Mouse (Mus musculus): Measurements from ENCODE around the gene Cldn7. TPM values are rescaled to one million over a fixed set of nuclear protein-coding genes. Genes with fewer than 3 reads are reported as not detected.

The Cldn7 gene
- polyA plus RNA-seq, 1 experiment from 2014 or later = not detected

GRCm38 (mm10) chr11:69981141-69981762 is 16.7 kb downstream of the Cldn7 start, which contains the start of gene Ctdnep1:
Ctdnep1 (plus strand) TSS chr11:69981156.
- Histone ChIP-seq H3K27ac (peak within 1 kb of the TSS; percentile 70), H3K36me3 (ENCODE audit: inconsistent target) (peaks cover 31% of the 10 kb centered on the region), H3K4me3 (ENCODE audit: inconsistent target) (peak within 1 kb of the TSS; percentile 97), H3K79me2 (ENCODE audit: inconsistent target) (peaks cover 68% of the 10 kb centered on the region)
- 0% methylated on average over 41 of the region's 43 CpGs for WGBS (ENCODE audit: missing documents)

DNA sequence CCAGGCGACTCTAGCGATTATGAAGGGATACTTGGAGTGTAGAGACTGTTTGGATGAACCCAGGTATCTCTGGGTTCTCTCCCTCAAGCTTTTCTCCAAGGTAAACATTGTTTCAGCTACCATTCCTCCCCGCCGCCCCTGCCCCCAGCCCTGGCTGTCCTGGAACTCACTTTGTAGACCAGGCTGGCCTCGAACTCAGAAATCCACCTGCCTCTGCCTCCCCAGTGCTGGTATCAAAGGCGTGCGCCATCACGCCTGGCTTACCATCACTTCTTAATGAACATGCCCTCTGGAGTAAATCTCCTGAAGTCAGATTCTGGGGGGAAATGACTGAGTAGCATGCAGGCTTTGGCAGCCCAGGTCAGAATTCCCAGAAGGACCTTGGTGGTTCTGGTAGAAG is 17.6 kb downstream of the Cldn7 start, which contains the start of gene Elp5:
Gene Elp5 (minus strand): TSS at position 293 of the 400 bp plus-strand sequence.
- H3K27ac ChIP-seq = peak within 1 kb of the TSS; percentile 48
- peaks cover 76% of the 10 kb centered on the region for H3K79me2 ChIP-seq (ENCODE audit: inconsistent target)
- 65% methylated on average over 8 of the region's 8 CpGs for WGBS (ENCODE audit: missing documents)
- H3K36me3 ChIP-seq (ENCODE audit: inconsistent target) = peaks cover 36% of the 10 kb centered on the region
- H3K4me3 ChIP-seq (ENCODE audit: inconsistent target) = peak within 1 kb of the TSS; percentile 97

DNA sequence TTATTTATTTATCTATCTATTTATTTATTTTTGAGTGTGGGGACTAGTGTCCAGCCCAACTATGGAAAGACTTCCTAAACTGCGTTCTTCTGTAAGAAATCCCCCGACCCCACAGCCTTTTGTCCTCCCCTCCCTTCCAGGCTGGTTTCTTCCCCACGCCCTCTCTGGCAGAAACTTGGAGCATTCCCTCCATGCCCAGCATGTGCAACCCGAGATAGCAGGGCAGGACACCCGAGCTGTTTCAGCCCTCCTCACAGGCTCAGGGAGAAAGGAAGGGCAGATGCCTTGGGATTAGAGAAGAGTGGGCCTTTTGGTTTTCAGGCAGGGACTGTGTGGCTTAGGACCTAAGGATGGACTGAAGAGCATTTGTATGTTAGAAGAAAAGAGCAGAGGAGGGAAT is 18.3 kb downstream of the Cldn7 start:
- 78% methylated on average over 5 of the region's 5 CpGs for WGBS (ENCODE audit: missing documents)
- Histone ChIP-seq H3K79me2 (ENCODE audit: inconsistent target) (peaks cover 81% of the 10 kb centered on the region), H3K4me3 (ENCODE audit: inconsistent target) (no peak overlapping the region), H3K27ac (no peak overlapping the region), H3K36me3 (ENCODE audit: inconsistent target) (peaks cover 39% of the 10 kb centered on the region)

DNA sequence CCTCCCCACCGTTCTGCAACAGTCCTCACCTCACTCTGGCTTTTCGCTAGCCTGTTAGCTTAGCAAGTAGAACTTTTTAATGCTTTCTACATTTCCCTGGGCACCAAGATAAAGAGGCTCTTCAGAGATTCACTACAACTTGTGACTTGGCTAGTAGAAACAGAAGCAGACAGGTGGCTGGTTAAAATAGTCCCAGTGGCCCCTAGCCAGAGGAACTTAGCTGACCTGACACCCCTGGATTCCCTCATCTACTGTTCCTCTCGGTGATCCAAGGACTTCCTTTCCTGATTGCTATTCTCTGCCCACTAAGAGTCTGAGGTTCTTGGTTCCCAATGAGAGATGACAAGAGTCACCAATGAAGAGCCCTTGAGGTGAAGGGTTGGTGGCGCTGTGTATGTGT is 18.8 kb downstream of the Cldn7 start:
- H3K27ac ChIP-seq = no peak overlapping the region
- H3K36me3 ChIP-seq (ENCODE audit: inconsistent target) = peaks cover 43% of the 10 kb centered on the region
- no peak overlapping the region for H3K4me3 ChIP-seq (ENCODE audit: inconsistent target)
- peaks cover 82% of the 10 kb centered on the region for H3K79me2 ChIP-seq (ENCODE audit: inconsistent target)
- WGBS (ENCODE audit: missing documents) = 90% methylated on average over 4 of the region's 4 CpGs

DNA sequence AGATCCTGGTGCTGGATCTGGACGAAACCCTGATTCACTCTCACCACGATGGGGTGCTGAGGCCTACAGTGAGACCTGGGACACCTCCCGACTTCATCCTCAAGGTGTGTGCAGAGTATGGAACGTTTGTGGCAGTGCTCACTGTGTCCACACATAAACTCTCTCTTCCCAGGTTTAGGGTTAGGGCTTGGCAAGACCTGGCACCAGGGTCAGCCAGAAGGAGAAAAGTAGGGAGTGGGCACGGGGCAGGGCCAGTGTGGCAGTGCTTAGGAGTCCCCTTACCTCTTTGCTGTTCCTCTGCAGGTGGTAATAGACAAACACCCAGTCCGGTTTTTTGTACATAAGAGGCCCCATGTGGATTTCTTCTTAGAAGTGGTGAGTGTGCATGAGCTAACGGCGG is 19.9 kb downstream of the Cldn7 start:
- peaks cover 76% of the 10 kb centered on the region for H3K79me2 ChIP-seq (ENCODE audit: inconsistent target)
- H3K36me3 ChIP-seq (ENCODE audit: inconsistent target) = peaks cover 50% of the 10 kb centered on the region
- no peak overlapping the region for H3K4me3 ChIP-seq (ENCODE audit: inconsistent target)
- 95% methylated on average over 8 of the region's 8 CpGs for WGBS (ENCODE audit: missing documents)
- H3K27ac ChIP-seq = no peak overlapping the region

DNA sequence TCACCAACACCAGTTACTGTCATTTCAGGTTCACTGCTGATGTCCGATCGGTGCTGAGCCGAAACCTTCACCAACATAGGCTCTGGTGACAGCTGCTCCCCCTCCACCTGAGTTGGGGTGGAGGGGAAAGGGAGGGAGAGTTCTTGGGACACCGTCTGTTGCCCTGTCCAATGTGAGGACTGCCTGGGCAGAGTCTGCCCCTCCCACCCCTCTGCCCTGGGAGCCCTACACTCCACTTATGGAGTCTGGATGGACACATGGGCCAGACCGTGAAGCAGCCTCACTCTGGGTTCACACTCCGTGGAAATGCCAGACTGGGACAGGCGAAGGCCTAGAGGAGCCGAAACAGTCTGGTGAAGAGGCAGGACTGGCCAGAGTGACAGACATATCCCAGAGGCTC is 25.4 kb downstream of the Cldn7 start:
- H3K4me3 ChIP-seq (ENCODE audit: inconsistent target) = no peak overlapping the region

DNA sequence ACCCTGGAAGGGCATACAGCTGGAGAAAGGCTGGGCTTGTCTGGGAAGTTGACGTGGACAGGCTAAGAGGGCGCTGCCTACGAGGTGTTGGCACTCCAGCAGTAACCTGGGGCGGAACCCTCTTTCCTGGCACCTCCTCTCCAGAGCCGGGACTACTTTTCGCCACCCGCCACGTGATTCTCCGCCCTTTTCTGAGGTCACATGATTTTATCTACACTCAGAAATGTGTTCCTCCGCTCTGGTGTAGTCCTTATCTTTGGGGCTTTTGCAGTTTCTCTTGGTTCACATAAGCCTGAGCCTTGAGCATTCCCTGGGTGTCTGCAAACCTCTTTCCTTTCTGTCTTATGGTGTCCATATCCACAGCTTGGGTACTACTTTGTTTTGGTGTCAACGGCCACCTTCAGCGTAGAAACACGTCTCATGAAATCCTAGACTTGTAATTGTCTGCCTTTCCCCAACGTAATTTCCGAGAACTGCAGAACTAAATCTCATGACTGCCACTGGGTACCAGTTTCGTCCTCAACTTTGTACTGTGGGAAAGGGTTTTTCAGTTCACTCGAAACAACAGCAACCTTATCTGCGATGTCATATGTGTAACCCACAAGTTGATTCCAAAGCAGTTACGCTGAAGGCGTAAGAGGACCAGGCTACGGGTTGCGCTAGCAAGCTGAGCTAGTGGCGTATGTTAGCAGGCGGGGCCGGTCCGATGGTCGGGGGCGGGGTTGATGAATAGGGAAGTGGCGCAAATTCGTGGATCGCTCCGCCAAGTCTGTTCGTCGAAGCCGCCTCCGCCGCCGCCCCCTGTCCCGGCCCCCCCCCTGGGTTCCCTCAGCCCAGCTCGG is 26.5 kb downstream of the Cldn7 start, which contains the start of gene Gabarap:
Gene Gabarap (plus strand): TSS at position 294 of the 842 bp plus-strand sequence.
- peak within 1 kb of the TSS; percentile 99 for H3K27ac ChIP-seq
- peaks cover 63% of the 10 kb centered on the region for H3K79me2 ChIP-seq (ENCODE audit: inconsistent target)
- H3K36me3 ChIP-seq (ENCODE audit: inconsistent target) = peaks cover 52% of the 10 kb centered on the region
- H3K4me3 ChIP-seq (ENCODE audit: inconsistent target) = peak within 1 kb of the TSS; percentile 97
- WGBS (ENCODE audit: missing documents) = 2% methylated on average over 38 of the region's 40 CpGs

More for the DNA sequence above, 25.4 kb downstream of the Cldn7 start:
- Histone ChIP-seq H3K79me2 (ENCODE audit: inconsistent target) (peaks cover 65% of the 10 kb centered on the region), H3K27ac (0 out of 2 replicates have a peak overlapping the region, but pooled peaks have one; percentile 5), H3K36me3 (ENCODE audit: inconsistent target) (peaks cover 60% of the 10 kb centered on the region)
- WGBS (ENCODE audit: missing documents) = 98% methylated on average over 8 of the region's 8 CpGs

DNA sequence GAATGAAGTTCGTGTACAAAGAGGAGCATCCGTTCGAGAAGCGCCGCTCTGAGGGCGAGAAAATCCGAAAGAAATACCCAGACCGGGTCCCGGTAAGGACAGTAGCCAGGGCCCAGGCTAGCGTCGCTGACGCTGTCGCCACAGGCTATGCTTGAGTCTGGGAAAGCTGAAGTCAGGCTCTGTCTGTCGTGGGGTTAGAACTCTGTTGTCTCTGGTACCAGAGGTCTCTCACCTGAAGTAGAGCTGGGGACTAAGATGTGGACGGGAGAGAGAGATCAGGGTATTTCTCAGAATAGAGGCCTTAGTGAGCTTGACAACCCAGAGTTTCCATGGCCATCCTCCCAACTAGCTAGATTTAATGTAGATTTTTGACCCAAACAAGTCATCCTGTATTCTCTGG is 27.1 kb downstream of the Cldn7 start:
- H3K79me2 ChIP-seq (ENCODE audit: inconsistent target) = peaks cover 62% of the 10 kb centered on the region
- H3K4me3 ChIP-seq (ENCODE audit: inconsistent target) = peak overlapping the region; percentile 97
- WGBS (ENCODE audit: missing documents) = 1% methylated on average over 15 of the region's 15 CpGs
- H3K27ac ChIP-seq = peak overlapping the region; percentile 99
- H3K36me3 ChIP-seq (ENCODE audit: inconsistent target) = peaks cover 46% of the 10 kb centered on the region

GRCm38 (mm10) chr11:69992396-69992795 is 27.8 kb downstream of the Cldn7 start:
- H3K36me3 ChIP-seq (ENCODE audit: inconsistent target) = peaks cover 39% of the 10 kb centered on the region
- WGBS (ENCODE audit: missing documents) = 85% methylated on average over 10 of the region's 10 CpGs
- H3K27ac ChIP-seq = peak overlapping the region; percentile 99
- peaks cover 57% of the 10 kb centered on the region for H3K79me2 ChIP-seq (ENCODE audit: inconsistent target)
- peak overlapping the region; percentile 97 for H3K4me3 ChIP-seq (ENCODE audit: inconsistent target)

GRCm38 (mm10) chr11:69992932-69993331 is 28.4 kb downstream of the Cldn7 start:
- Histone ChIP-seq H3K27ac (0 out of 2 replicates have a peak overlapping the region, but pooled peaks have one; percentile 99), H3K79me2 (ENCODE audit: inconsistent target) (peaks cover 52% of the 10 kb centered on the region), H3K36me3 (ENCODE audit: inconsistent target) (peaks cover 34% of the 10 kb centered on the region), H3K4me3 (ENCODE audit: inconsistent target) (peak overlapping the region; percentile 97)
- WGBS (ENCODE audit: missing documents) = 93% methylated on average over 3 of the region's 3 CpGs

- 84% methylated on average over 11 of the region's 11 CpGs for WGBS (ENCODE audit: missing documents)
- no peak overlapping the region for H3K27ac ChIP-seq
- H3K36me3 ChIP-seq (ENCODE audit: inconsistent target) = peaks cover 27% of the 10 kb centered on the region
- H3K4me3 ChIP-seq (ENCODE audit: inconsistent target) = no peak overlapping the region
- H3K79me2 ChIP-seq (ENCODE audit: inconsistent target) = peaks cover 58% of the 10 kb centered on the region
These were observed 30.0 kb downstream of the Cldn7 start for GRCm38 (mm10) chr11:69994401-69995090.

GRCm38 (mm10) chr11:69995391-69995960 is 30.9 kb downstream of the Cldn7 start, which contains the start of gene Phf23:
Phf23 (plus strand) TSS chr11:69995777.
- H3K79me2 ChIP-seq (ENCODE audit: inconsistent target) = peaks cover 64% of the 10 kb centered on the region
- peak within 1 kb of the TSS; percentile 100 for H3K4me3 ChIP-seq (ENCODE audit: inconsistent target)
- H3K36me3 ChIP-seq (ENCODE audit: inconsistent target) = peaks cover 29% of the 10 kb centered on the region
- peak within 1 kb of the TSS; percentile 97 for H3K27ac ChIP-seq
- 0% methylated on average over 36 of the region's 36 CpGs for WGBS (ENCODE audit: missing documents)

DNA sequence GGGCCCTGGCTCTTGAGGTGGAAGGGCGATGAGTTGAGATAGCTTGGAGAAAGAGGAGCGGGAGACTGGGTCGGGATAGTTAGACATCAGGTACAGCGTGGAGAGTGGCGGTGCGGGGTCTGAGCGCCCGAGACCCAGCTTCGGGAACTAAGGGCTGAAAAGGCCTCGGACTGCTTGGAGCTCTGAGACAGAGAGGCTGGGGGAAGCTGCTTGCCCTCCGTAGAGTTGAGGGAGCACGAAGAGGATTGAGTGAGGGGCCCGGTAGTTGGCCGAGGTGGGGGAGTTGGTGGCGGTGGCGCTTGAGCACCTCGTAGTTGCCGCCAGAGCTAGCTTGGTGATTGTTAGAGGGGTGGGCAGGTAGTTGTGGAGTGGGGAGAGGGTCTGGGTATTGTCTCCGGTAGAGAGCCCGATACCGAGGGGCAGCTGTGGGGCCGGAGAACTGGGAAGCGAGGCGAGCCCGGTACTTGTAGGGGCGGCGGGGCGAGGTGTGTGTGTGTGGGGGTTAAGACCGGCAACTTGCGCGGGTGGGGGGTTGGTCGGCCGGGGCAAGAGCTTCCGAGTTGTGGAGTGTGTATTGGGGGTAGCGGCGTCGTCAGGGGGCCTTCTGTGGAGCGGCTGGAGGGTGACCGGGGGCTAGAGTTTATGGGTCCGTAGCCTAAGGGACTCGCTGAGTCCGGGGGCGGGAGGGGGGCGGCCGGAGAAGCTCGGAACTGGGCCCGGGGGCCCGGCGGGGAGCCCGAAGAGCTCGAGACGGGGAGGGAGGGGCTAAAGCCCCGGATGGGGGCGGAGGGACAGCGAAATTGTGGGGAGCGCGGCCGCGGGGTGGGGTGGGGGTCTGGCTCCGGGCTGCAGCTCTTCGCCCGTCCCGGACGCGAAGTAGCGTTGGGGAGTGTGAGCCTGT is 31.8 kb downstream of the Cldn7 start:
- Histone ChIP-seq H3K27ac (peak overlapping the region; percentile 97), H3K36me3 (ENCODE audit: inconsistent target) (peaks cover 29% of the 10 kb centered on the region), H3K4me3 (ENCODE audit: inconsistent target) (peak overlapping the region; percentile 100), H3K79me2 (ENCODE audit: inconsistent target) (peaks cover 70% of the 10 kb centered on the region)
- WGBS (ENCODE audit: missing documents) = 1% methylated on average over 58 of the region's 66 CpGs
